Mouse (Mus musculus): Measurements from ENCODE around the gene Polr2l. TPM values are rescaled to one million over a fixed set of nuclear protein-coding genes. Genes with fewer than 3 reads are reported as not detected.

Polr2l gene
- polyA plus RNA-seq, 1 experiment, result 70.9 TPM

DNA sequence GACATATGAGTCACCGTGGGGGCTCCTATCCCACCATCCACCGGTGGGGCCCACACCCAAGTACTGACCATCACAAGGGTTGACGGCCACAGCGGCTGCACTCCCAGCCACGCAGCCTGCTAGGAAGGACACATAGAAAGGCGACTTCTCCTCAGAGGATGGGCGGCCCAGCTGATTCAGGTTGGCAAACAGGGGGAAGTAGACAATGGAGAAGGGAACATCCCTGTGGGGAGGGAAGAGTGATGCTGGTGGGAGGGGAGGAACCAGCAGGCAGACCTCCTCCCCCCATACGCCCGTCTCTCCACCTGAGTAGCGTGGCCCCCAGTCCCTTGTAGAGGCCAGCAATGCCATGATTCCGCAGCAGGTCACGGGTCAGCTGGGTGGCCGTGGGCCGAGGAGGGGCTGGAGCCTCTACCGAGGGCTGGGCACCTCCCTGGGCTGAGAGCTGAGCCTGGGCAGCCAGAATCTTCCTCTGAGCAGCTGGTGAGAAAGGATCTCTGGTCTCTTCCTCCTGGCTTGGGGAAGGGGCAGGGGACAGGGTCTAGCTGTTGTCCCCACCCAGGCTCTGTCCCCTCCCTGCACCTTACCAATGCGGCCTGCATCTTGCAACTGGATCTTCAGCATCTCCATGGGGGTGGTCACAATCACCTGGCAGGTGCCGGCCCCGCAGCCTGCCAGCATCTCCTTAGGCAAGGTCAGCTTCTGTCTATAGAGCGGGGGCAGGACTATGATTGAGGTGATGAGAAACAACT is 43.3 kb downstream of the Polr2l start:
- no peak for DNase-seq
- Histone ChIP-seq H3K27me3 (replicated peaks; ENCODE audit: control insufficient read depth, insufficient read depth, low read length) (no peaks in the 10 kb centered on the region), H3K4me3 (ENCODE audit: insufficient read depth, low read depth, low read length) (no peak overlapping the region), H3K4me1 (ENCODE audit: control insufficient read depth, insufficient read depth, low read length) (peaks cover 31% of the 10 kb centered on the region), H3K36me3 (ENCODE audit: control insufficient read depth, insufficient read depth, low read length) (no peaks in the 10 kb centered on the region), H3K27ac (ENCODE audit: insufficient read depth, low read depth, low read length) (no peak overlapping the region)
- 95% methylated on average over 19 of the region's 19 CpGs for WGBS
- no peak for TF ChIP-seq POLR2A (IDR thresholded peaks at IDR 0.05; ENCODE audit: low read depth, low read length)
- TF ChIP-seq CTCF (conservative IDR thresholded peaks at IDR 0.05; ENCODE audit: insufficient read depth, insufficient read length, low read depth, low read length), result no peak

DNA sequence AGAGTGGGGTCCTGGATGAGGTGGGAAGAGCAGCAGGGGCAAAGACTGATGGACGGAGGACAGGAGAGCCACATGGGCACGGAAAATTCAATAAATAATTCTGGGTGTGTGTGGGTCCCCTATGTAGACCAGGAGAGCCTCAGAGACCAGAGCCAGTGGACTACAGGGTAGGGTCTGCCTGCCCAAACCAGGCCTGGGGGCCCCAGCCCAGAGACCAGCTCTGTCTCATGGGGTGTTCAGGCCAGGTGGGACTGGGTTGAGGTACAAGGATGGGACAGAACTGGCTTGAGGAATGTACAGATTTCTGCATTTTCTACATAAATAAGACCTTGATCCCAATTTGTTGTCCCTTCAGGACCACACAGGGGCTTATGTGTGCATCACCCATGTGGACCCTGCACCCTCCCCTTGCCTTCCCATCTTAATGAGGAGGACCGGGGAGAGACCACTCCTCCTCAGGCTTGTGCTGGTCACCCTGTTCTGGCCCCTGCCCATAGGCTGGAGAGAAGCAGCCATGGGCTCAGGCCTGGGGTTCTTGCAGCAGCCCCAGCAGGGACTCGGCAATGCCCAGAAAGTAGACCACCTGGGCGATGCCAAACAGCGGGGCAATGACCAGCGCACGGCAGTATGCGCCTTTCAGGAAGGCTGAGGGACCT is 44.2 kb downstream of the Polr2l start:
- no peaks in the 10 kb centered on the region for H3K27me3 ChIP-seq (replicated peaks; ENCODE audit: control insufficient read depth, insufficient read depth, low read length)
- H3K36me3 ChIP-seq (ENCODE audit: control insufficient read depth, insufficient read depth, low read length), result no peaks in the 10 kb centered on the region
- DNase-seq, result no peak
- no peak overlapping the region for H3K4me3 ChIP-seq (ENCODE audit: insufficient read depth, low read depth, low read length)
- peaks cover 22% of the 10 kb centered on the region for H3K4me1 ChIP-seq (ENCODE audit: control insufficient read depth, insufficient read depth, low read length)
- TF ChIP-seq CTCF (conservative IDR thresholded peaks at IDR 0.05; ENCODE audit: insufficient read depth, insufficient read length, low read depth, low read length), result no peak
- no peak for TF ChIP-seq POLR2A (IDR thresholded peaks at IDR 0.05; ENCODE audit: low read depth, low read length)
- WGBS, result 95% methylated on average over 9 of the region's 9 CpGs
- no peak overlapping the region for H3K27ac ChIP-seq (ENCODE audit: insufficient read depth, low read depth, low read length)

DNA sequence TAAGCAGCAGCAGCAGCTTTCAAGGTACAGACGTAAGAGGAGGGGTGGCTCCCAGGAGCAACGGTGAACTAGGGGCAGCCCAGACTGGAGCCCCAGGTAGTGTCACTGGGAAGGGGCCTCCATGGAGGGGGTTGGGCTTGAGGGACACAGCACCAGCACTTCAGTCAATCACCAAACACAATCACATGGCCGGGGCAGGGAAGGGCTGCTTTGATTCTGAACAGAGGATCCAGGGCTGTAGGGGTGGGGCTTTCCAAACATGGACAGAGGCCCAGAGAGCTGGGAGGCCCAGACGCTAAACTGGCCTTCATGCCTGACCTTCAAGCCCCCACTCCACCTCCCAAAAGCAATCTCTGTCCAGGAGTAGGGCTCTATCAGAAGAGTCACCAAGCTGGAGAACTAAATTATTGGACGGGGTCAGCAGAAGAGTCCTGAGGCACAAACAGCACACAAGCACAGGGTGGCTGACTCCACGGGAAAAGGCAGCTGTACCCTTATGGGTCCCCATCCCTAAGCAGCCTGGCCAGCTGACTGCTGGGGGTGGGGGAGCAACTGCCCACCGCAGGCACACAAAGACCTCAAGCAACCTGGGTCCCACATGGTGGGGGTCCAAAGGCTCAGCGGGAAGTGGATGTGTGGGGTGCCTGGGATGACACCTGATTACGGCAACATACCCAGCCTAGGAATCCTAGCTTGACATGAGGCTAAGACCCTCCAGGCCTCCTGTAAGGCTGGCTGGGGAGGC is 44.9 kb downstream of the Polr2l start:
- no peaks in the 10 kb centered on the region for H3K27me3 ChIP-seq (replicated peaks; ENCODE audit: control insufficient read depth, insufficient read depth, low read length)
- H3K4me3 ChIP-seq (ENCODE audit: insufficient read depth, low read depth, low read length), result no peak overlapping the region
- no peak overlapping the region for H3K27ac ChIP-seq (ENCODE audit: insufficient read depth, low read depth, low read length)
- no peaks in the 10 kb centered on the region for H3K36me3 ChIP-seq (ENCODE audit: control insufficient read depth, insufficient read depth, low read length)
- no peak for DNase-seq
- no peak for TF ChIP-seq CTCF (conservative IDR thresholded peaks at IDR 0.05; ENCODE audit: insufficient read depth, insufficient read length, low read depth, low read length)
- no peak for TF ChIP-seq POLR2A (IDR thresholded peaks at IDR 0.05; ENCODE audit: low read depth, low read length)
- H3K4me1 ChIP-seq (ENCODE audit: control insufficient read depth, insufficient read depth, low read length), result peaks cover 18% of the 10 kb centered on the region
- 74% methylated on average over 9 of the region's 9 CpGs for whole genome bisulfite sequencing

DNA sequence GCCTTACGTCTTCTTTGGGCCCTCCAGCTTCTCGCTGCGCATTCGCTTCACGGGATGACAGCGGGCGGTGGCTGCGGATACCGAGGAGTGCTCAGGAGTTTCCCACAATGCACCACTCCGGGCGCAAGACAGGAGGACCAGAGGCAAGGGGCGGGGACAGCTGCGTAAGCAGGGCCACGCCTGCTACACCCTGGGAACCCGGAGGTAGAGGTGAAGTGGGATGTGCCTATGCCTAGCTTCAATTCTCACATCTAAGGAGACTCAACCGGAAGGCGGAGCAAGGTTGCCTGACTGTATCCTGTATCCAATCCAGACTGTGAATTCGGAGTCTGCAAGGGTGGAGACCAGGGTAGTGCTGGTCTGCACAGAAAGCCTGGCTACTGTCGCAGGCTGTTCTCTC is 45.6 kb downstream of the Polr2l start, which contains the start of gene Cend1:
Cend1 (minus strand) TSS at position 182 of the 400 bp plus-strand sequence.
- Histone ChIP-seq H3K36me3 (ENCODE audit: control insufficient read depth, insufficient read depth, low read length) (no peaks in the 10 kb centered on the region), H3K4me3 (ENCODE audit: insufficient read depth, low read depth, low read length) (no peak within 1 kb of the TSS), H3K27ac (ENCODE audit: insufficient read depth, low read depth, low read length) (no peak within 1 kb of the TSS), H3K27me3 (replicated peaks; ENCODE audit: control insufficient read depth, insufficient read depth, low read length) (no peaks in the 10 kb centered on the region), H3K4me1 (ENCODE audit: control insufficient read depth, insufficient read depth, low read length) (peaks cover 12% of the 10 kb centered on the region)
- TF ChIP-seq CTCF (conservative IDR thresholded peaks at IDR 0.05; ENCODE audit: insufficient read depth, insufficient read length, low read depth, low read length) (no peak), POLR2A (IDR thresholded peaks at IDR 0.05; ENCODE audit: low read depth, low read length) (no peak)
- DNase-seq, result peak; percentile 59
- 13% methylated on average over 19 of the region's 19 CpGs for WGBS

DNA sequence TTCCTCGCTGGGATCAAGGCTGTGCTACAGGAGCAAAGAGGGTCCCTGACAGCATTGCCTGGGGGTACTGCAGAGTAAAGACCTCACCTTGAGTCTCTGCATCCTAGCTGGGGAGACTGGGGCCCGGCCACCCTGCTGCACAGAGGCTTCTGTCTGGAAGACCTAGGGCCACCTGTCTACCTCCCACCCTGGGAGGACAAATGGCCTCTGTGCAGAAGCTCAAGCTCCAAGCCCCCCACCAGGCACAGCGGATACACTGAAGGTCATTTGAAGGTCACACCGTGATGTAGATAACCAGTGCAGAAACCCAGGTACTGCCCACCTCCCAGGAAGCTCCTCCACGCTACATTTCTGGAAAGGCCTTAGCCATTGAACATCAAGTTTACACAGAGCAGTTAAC is 46.2 kb downstream of the Polr2l start:
- no peaks in the 10 kb centered on the region for H3K36me3 ChIP-seq (ENCODE audit: control insufficient read depth, insufficient read depth, low read length)
- WGBS, result 71% methylated on average over 5 of the region's 5 CpGs
- no peak overlapping the region for H3K4me3 ChIP-seq (ENCODE audit: insufficient read depth, low read depth, low read length)
- H3K27me3 ChIP-seq (replicated peaks; ENCODE audit: control insufficient read depth, insufficient read depth, low read length), result no peaks in the 10 kb centered on the region
- DNase-seq, result no peak
- peaks cover 8% of the 10 kb centered on the region for H3K4me1 ChIP-seq (ENCODE audit: control insufficient read depth, insufficient read depth, low read length)
- no peak overlapping the region for H3K27ac ChIP-seq (ENCODE audit: insufficient read depth, low read depth, low read length)
- TF ChIP-seq POLR2A (IDR thresholded peaks at IDR 0.05; ENCODE audit: low read depth, low read length) (no peak), CTCF (conservative IDR thresholded peaks at IDR 0.05; ENCODE audit: insufficient read depth, insufficient read length, low read depth, low read length) (no peak)

DNA sequence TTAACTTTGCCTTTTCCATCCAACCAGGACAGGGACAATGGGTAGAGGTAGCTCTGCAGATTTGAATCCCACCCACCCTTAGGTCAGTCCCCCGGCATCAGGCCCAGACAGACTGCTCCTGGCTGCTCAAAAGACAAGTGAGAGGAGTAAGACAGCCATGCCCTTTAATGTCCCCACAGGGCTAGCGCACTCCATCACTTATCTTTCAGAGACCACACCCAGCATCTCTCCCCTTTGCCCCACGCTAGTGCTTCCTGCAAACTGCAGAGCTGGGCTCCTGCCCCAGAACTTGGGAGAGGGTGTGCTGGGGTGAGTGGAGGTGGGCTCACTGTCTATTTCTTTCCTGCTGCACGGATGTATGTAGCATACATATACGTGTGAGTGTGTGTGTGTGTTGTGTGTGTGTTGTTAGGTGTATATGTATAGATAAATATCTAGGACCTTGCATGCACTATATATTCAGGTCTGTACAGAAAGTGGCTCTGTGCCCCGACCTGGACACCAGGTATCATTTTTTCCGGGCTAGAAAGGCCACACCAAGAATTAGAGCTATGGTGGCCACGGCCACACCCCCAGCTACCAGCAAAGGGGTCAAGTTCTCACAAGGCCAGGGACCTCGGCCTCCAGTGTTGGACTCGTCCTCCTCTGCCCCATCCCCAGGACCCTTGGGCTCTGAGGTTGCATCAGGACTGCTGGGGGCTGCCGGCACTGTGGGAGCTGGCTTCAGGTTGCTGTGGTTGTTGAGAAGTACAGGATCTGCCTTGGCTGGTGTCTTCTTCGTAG is 47.8 kb downstream of the Polr2l start:
- Histone ChIP-seq H3K4me1 (ENCODE audit: control insufficient read depth, insufficient read depth, low read length) (no peaks in the 10 kb centered on the region; the same call in 1 of the 2 replicates), H3K27ac (ENCODE audit: insufficient read depth, low read depth, low read length) (no peak overlapping the region), H3K4me3 (ENCODE audit: insufficient read depth, low read depth, low read length) (no peak overlapping the region), H3K27me3 (replicated peaks; ENCODE audit: control insufficient read depth, insufficient read depth, low read length) (no peaks in the 10 kb centered on the region), H3K36me3 (ENCODE audit: control insufficient read depth, insufficient read depth, low read length) (no peaks in the 10 kb centered on the region)
- no peak for DNase-seq
- WGBS, result 91% methylated on average over 12 of the region's 12 CpGs
- TF ChIP-seq CTCF (conservative IDR thresholded peaks at IDR 0.05; ENCODE audit: insufficient read depth, insufficient read length, low read depth, low read length) (no peak), POLR2A (IDR thresholded peaks at IDR 0.05; ENCODE audit: low read depth, low read length) (no peak)

Measured in kidney, adult 2 months (tissue).